In genomic region chr1:177410769-177411348, GRCm38 (mm10) we compare ENCODE assay signal across 20 mouse cellular contexts. TPM values are rescaled to one million over a fixed set of nuclear protein-coding genes. Genes with fewer than 3 reads are reported as not detected.
A peak's percentile ranks its signal among the peaks of the same experiment; 100 is the strongest.
DNase-seq lines count a peak whose midpoint lies in the region; ATAC-seq and TF ChIP-seq lines count a peak whose summit lies in the region.
"Had no signal": no experiment of that assay in that cellular context is flagged by ENCODE, and none has a peak within 500 bp of the region (broad histone marks: within the 10 kb centered on the region; RNA-seq: fewer than 3 reads in every experiment).

No protein-coding gene starts in this region.

- intact Hi-C loops in left cerebral cortex, postnatal 36 days (cut with DNase I), result no loop called here

- no peak for TF ChIP-seq CTCF in intestine, postnatal 0 days (IDR thresholded peaks at IDR 0.05; ENCODE audit: low read depth)

- WGBS in embryonic facial prominence, embryonic 14.5 days, result 69% methylated on average over 7 of the region's 7 CpGs
- WGBS in forebrain, embryonic 15.5 days, result 19% methylated on average over 7 of the region's 7 CpGs
- WGBS in midbrain, embryonic 10.5 days, result 82% methylated on average over 7 of the region's 7 CpGs
- 44% methylated on average over 7 of the region's 7 CpGs for WGBS in neural tube, embryonic 13.5 days
- WGBS in intestine, postnatal 0 days, result 72% methylated on average over 7 of the region's 7 CpGs

- H3K4me1 ChIP-seq in embryonic facial prominence, embryonic 14.5 days (ENCODE audit: control insufficient read depth, insufficient read depth, low read length), result peaks cover 11% of the 10 kb centered on the region; the same call in 1 of the 2 replicates
- peaks cover 30% of the 10 kb centered on the region for H3K4me1 ChIP-seq in forebrain, embryonic 15.5 days
- peaks cover 32% of the 10 kb centered on the region for H3K4me1 ChIP-seq in midbrain, embryonic 10.5 days
- H3K4me1 ChIP-seq in neural tube, embryonic 13.5 days (replicated peaks), result peaks cover 29% of the 10 kb centered on the region
- H3K4me1 ChIP-seq in intestine, postnatal 0 days (replicated peaks; ENCODE audit: control insufficient read depth, insufficient read depth, low read length), result no peaks in the 10 kb centered on the region

- no peak for ATAC-seq in embryonic facial prominence, embryonic 14.5 days (ENCODE audit: low read depth)
- ATAC-seq in forebrain, embryonic 15.5 days (replicated peaks), result peak; percentile 78
- no peak for ATAC-seq in neural tube, embryonic 13.5 days (ENCODE audit: low read depth)
- ATAC-seq in intestine, postnatal 0 days, result no peak
- ATAC-seq: CD4-positive, CD25-positive, alpha-beta regulatory T cell, adult 4 months; intestine, embryonic 15.5 days; liver, postnatal 0 days had no signal

- no peaks in the 10 kb centered on the region for H3K9me3 ChIP-seq in embryonic facial prominence, embryonic 14.5 days (ENCODE audit: control insufficient read depth, low read length)
- H3K9me3 ChIP-seq in forebrain, embryonic 15.5 days, result no peaks in the 10 kb centered on the region
- H3K9me3 ChIP-seq in midbrain, embryonic 10.5 days (replicated peaks), result no peaks in the 10 kb centered on the region
- no peaks in the 10 kb centered on the region for H3K9me3 ChIP-seq in neural tube, embryonic 13.5 days
- H3K9me3 ChIP-seq in intestine, postnatal 0 days (ENCODE audit: control insufficient read depth), result no peaks in the 10 kb centered on the region
- H3K9me3 ChIP-seq: embryonic facial prominence, embryonic 12.5 days; intestine, embryonic 15.5 days; limb, embryonic 15.5 days had no signal

- H3K27me3 ChIP-seq in embryonic facial prominence, embryonic 14.5 days (replicated peaks; ENCODE audit: control insufficient read depth, insufficient read depth, low read length), result no peaks in the 10 kb centered on the region
- H3K27me3 ChIP-seq in forebrain, embryonic 15.5 days, result no peaks in the 10 kb centered on the region
- H3K27me3 ChIP-seq in midbrain, embryonic 10.5 days (ENCODE audit: low read depth, poor library complexity, severe bottlenecking), result no peaks in the 10 kb centered on the region
- no peaks in the 10 kb centered on the region for H3K27me3 ChIP-seq in neural tube, embryonic 13.5 days
- no peaks in the 10 kb centered on the region for H3K27me3 ChIP-seq in intestine, postnatal 0 days (replicated peaks; ENCODE audit: control insufficient read depth, insufficient read depth, low read length)
- H3K27me3 ChIP-seq: embryonic facial prominence, embryonic 12.5 days; intestine, embryonic 15.5 days; limb, embryonic 15.5 days had no signal

- no peak overlapping the region for H3K4me2 ChIP-seq in embryonic facial prominence, embryonic 14.5 days (ENCODE audit: low read depth, low read length)
- H3K4me2 ChIP-seq in forebrain, embryonic 15.5 days (replicated peaks), result peak overlapping the region; percentile 33
- peak overlapping the region; percentile 34 for H3K4me2 ChIP-seq in neural tube, embryonic 13.5 days
- H3K4me2 ChIP-seq in intestine, postnatal 0 days (replicated peaks; ENCODE audit: low read depth), result no peak overlapping the region
- H3K4me2 ChIP-seq: embryonic facial prominence, embryonic 12.5 days; intestine, embryonic 15.5 days; limb, embryonic 15.5 days had no signal

- peak; percentile 18 for DNase-seq in embryonic facial prominence, embryonic 14.5 days (ENCODE audit: low spot score)
- no peak for DNase-seq in midbrain, embryonic 10.5 days (ENCODE audit: low spot score)
- no peak for DNase-seq in left cerebral cortex, postnatal 36 days (ENCODE audit: low spot score in 2 of 2)
- no peak for DNase-seq in cerebellum, adult 9-10 months
- DNase-seq: adrenal gland, postnatal 14 days; cerebellum, adult 11 months; cerebellum, postnatal 36 days; gastrocnemius, postnatal 10 days; liver, postnatal 0 days; right cerebral cortex, postnatal 4 days; thymus, adult 18-20 months had no signal

- no peak overlapping the region for H3K27ac ChIP-seq in embryonic facial prominence, embryonic 14.5 days (replicated peaks; ENCODE audit: low read depth, low read length)
- H3K27ac ChIP-seq in forebrain, embryonic 15.5 days (replicated peaks), result peak overlapping the region; percentile 58
- peak overlapping the region; percentile 87 for H3K27ac ChIP-seq in midbrain, embryonic 10.5 days (replicated peaks)
- peak overlapping the region; percentile 23; the same call in 1 of the 2 replicates for H3K27ac ChIP-seq in neural tube, embryonic 13.5 days (replicated peaks)
- H3K27ac ChIP-seq in intestine, postnatal 0 days (ENCODE audit: low read depth, low read length), result no peak overlapping the region
- H3K27ac ChIP-seq: embryonic facial prominence, embryonic 12.5 days; intestine, embryonic 15.5 days; kidney, postnatal 0 days; limb, embryonic 15.5 days had no signal

- H3K9ac ChIP-seq in embryonic facial prominence, embryonic 14.5 days (ENCODE audit: low read depth, low read length), result no peak overlapping the region
- no peak overlapping the region for H3K9ac ChIP-seq in forebrain, embryonic 15.5 days (replicated peaks)
- no peak overlapping the region for H3K9ac ChIP-seq in neural tube, embryonic 13.5 days
- no peak overlapping the region for H3K9ac ChIP-seq in intestine, postnatal 0 days (ENCODE audit: low read depth, low read length)
- H3K9ac ChIP-seq: embryonic facial prominence, embryonic 12.5 days; intestine, embryonic 15.5 days; limb, embryonic 15.5 days; liver, postnatal 0 days had no signal

- H3K36me3 ChIP-seq in embryonic facial prominence, embryonic 14.5 days (ENCODE audit: control insufficient read depth, insufficient read depth, low read length), result no peaks in the 10 kb centered on the region
- no peaks in the 10 kb centered on the region for H3K36me3 ChIP-seq in forebrain, embryonic 15.5 days
- no peaks in the 10 kb centered on the region for H3K36me3 ChIP-seq in midbrain, embryonic 10.5 days
- H3K36me3 ChIP-seq in neural tube, embryonic 13.5 days, result no peaks in the 10 kb centered on the region
- no peaks in the 10 kb centered on the region for H3K36me3 ChIP-seq in intestine, postnatal 0 days (ENCODE audit: control insufficient read depth, insufficient read depth)
- H3K36me3 ChIP-seq: embryonic facial prominence, embryonic 12.5 days; intestine, embryonic 15.5 days; limb, embryonic 15.5 days had no signal

- H3K4me3 ChIP-seq in embryonic facial prominence, embryonic 14.5 days (ENCODE audit: low read depth, low read length), result no peak overlapping the region
- no peak overlapping the region for H3K4me3 ChIP-seq in forebrain, embryonic 15.5 days
- peak overlapping the region; percentile 37 for H3K4me3 ChIP-seq in midbrain, embryonic 10.5 days
- no peak overlapping the region for H3K4me3 ChIP-seq in neural tube, embryonic 13.5 days
- no peak overlapping the region for H3K4me3 ChIP-seq in intestine, postnatal 0 days (ENCODE audit: low read depth, low read length)
- H3K4me3 ChIP-seq: embryonic facial prominence, embryonic 12.5 days; intestine, embryonic 15.5 days; limb, embryonic 15.5 days; myocyte had no signal

RNA-seq across cellular contexts. Expression of gene Zbtb18, which starts 31.3 kb away (rescaled TPM):
- 4.5 and 7.0 TPM in 2 replicates for polyA plus RNA-seq in embryonic facial prominence, embryonic 14.5 days (2014; fragmentation: Nextera tagmentation; extraction: Ambion mirVana)
- 136 and 150 TPM in 2 replicates for polyA plus RNA-seq in forebrain, embryonic 15.5 days (2015; fragmentation: Nextera tagmentation; extraction: Ambion mirVana)
- polyA plus RNA-seq in midbrain, embryonic 10.5 days (2016; fragmentation: Nextera tagmentation; extraction: Ambion mirVana), result 5.1 and 6.1 TPM in 2 replicates
- polyA plus RNA-seq in neural tube, embryonic 13.5 days (2015; fragmentation: Nextera tagmentation; extraction: Ambion mirVana), result 5.9 and 8.3 TPM in 2 replicates
- 100 to 1,000 TPM; 354 to 392 TPM for total RNA-seq in left cerebral cortex, postnatal 36 days (2021)
- 2.5 and 3.1 TPM in 2 replicates for polyA plus RNA-seq in intestine, postnatal 0 days (2015; fragmentation: Nextera tagmentation; extraction: Ambion mirVana)

Comparison
In these comparisons a context has a peak if more than half of its experiments do, and no peak if none do; other contexts are left out.
1. H3K27ac ChIP-seq: peak in forebrain, embryonic 15.5 days (single experiment), midbrain, embryonic 10.5 days (single experiment) and neural tube, embryonic 13.5 days (single experiment); none in embryonic facial prominence, embryonic 14.5 days (single experiment) and intestine, postnatal 0 days (single experiment).
2. H3K4me2 ChIP-seq: peak in forebrain, embryonic 15.5 days (single experiment) and neural tube, embryonic 13.5 days (single experiment); none in embryonic facial prominence, embryonic 14.5 days (single experiment) and intestine, postnatal 0 days (single experiment).
3. RNA of gene Zbtb18, which starts 31.3 kb away (polyA plus RNA-seq): 136 to 150 TPM in forebrain, embryonic 15.5 days; 4.5 to 7.0 TPM in embryonic facial prominence, embryonic 14.5 days, 5.9 to 8.3 TPM in neural tube, embryonic 13.5 days, 5.1 to 6.1 TPM in midbrain, embryonic 10.5 days and 2.5 to 3.1 TPM in intestine, postnatal 0 days; every median in the first group is over 10 times any median in the second.